Mouse (Mus musculus) thymus, adult 2 months (tissue): ENCODE data around the gene Trmt1.

ENCODE experiments used
- CTCF ChIP-seq: fragments of 200-500 bp; IDR thresholded peaks from 2 replicates; pipeline ENCODE4 v1.5.1; 2012; ENCODE audit warnings: mild to moderate bottlenecking, control low read depth, low read length, moderate library complexity, borderline replicate concordance; ENCODE audit not compliant: control insufficient read depth, poor library complexity, insufficient read depth; ENCODE audit errors: extremely low read depth
- POLR2A ChIP-seq: fragments of 200-500 bp; IDR thresholded peaks from 2 replicates; pipeline ENCODE4 v1.6.1; 2012; ENCODE audit warnings: mild to moderate bottlenecking, low read length, control low read depth, moderate library complexity; ENCODE audit not compliant: control insufficient read depth, poor library complexity, insufficient read depth; ENCODE audit errors: extremely low read depth

DNA sequence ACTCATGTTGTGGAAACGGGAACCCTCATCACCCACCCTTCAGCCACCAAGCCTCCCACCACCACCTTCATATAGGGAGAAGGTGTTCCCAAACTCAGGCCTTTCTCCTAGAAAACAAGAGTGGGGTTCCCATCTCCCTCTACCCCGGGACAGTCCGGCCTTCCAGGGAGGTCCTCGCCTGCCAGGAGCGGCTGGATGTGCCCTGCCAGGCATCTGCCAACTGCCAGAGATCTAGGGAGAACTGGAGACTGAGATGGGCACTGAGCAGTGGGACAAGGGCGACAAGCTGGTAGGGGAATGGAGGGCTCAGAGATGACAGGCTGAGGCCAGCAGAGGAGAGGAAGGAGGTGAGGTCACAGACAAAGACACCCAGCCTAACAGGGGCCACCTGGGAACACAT lies 47.9 kb downstream of the Trmt1 start:
- no peak for TF ChIP-seq CTCF
- TF ChIP-seq POLR2A, result no peak
